Mouse (Mus musculus) midbrain, embryonic 14.5 days (tissue): ENCODE data around the gene Slc44a2. TPM values are rescaled to one million over a fixed set of nuclear protein-coding genes. Genes with fewer than 3 reads are reported as not detected.
A peak's percentile ranks its signal among the peaks of the same experiment; 100 is the strongest.

ENCODE experiments used
- ATAC-seq: fragments of 200-750 bp; cut with Nextera tagmentation; 2 replicates; pipeline ENCODE4 v1.8.0; 2017; ENCODE audit warnings: moderate number of reproducible peaks, moderate library complexity; ENCODE audit not compliant: low FRiP score, low TSS enrichment
- DNase-seq: peaks from one replicate; pipeline ENCODE4 v3.0.0-alpha.2; 2015
- H3K27ac ChIP-seq: fragments of 300-500 bp; sonication (generic); replicated peaks from 2 replicates; pipeline ENCODE4 v1.5.1; 2014; ENCODE audit warnings: mild to moderate bottlenecking, low read depth, low read length, moderate library complexity
- H3K27me3 ChIP-seq: fragments of 300-500 bp; sonication (generic); 2 replicates; pipeline ENCODE4 v1.6.1; 2014; ENCODE audit warnings: low read length, control low read depth, mixed read lengths; ENCODE audit not compliant: control insufficient read depth, insufficient read depth
- H3K36me3 ChIP-seq: fragments of 300-500 bp; sonication (generic); 2 replicates; pipeline ENCODE4 v1.6.1; 2014; ENCODE audit warnings: low read length, control low read depth; ENCODE audit not compliant: control insufficient read depth, insufficient read depth
- H3K4me1 ChIP-seq: fragments of 300-500 bp; sonication (generic); 2 replicates; pipeline ENCODE4 v1.6.1; 2014; ENCODE audit warnings: mild to moderate bottlenecking, antibody characterized with exemption, low read length, control low read depth; ENCODE audit not compliant: control insufficient read depth, insufficient read depth
- H3K4me2 ChIP-seq: fragments of 300-500 bp; sonication (generic); 2 replicates; pipeline ENCODE4 v1.6.1; 2014; ENCODE audit warnings: mild to moderate bottlenecking, low read length, moderate library complexity
- H3K4me3 ChIP-seq: fragments of 300-500 bp; sonication (generic); replicated peaks from 2 replicates; pipeline ENCODE4 v1.5.1; 2014; ENCODE audit warnings: low read depth, low read length
- H3K9ac ChIP-seq: fragments of 300-500 bp; sonication (generic); replicated peaks from 2 replicates; pipeline ENCODE4 v1.6.1; 2014; ENCODE audit warnings: mild to moderate bottlenecking, low read length, moderate library complexity
- H3K9me3 ChIP-seq: fragments of 300-500 bp; sonication (generic); 2 replicates; pipeline ENCODE4 v1.6.1; 2016; ENCODE audit warnings: low read length, control low read depth, mixed read lengths; ENCODE audit not compliant: control insufficient read depth
- WGBS: fragments of 180-500 bp; shearing (Covaris S2); extraction: QIAGEN DNeasy Blood & Tissue Kit; methylation state at CpG from one replicate; pipeline ENCODE4 v1.1.7; 2014; 5-methylcytosine and 5-hydroxymethylcytosine counted together
- polyA plus RNA-seq: library from polyadenylated mRNA; unstranded; fragments of >200 nt; fragmentation: Nextera tagmentation; extraction: Ambion mirVana; gene quantifications from 2 replicates; pipeline ENCODE4 v1.2.1, GENCODE M21; 2014

Gene Slc44a2
- polyA plus RNA-seq, 1 experiment from 2014 or later = 67.4 TPM

GRCm38 (mm10) chr9:21367357-21368111, 47.0 kb downstream of the Slc44a2 start, which contains the start of gene Ilf3:
Gene Ilf3 (plus strand): TSS chr9:21367871.
- Histone ChIP-seq H3K9ac (peak within 1 kb of the TSS; percentile 86), H3K4me2 (peak within 1 kb of the TSS; percentile 63), H3K9me3 (no peaks in the 10 kb centered on the region), H3K27ac (peak within 1 kb of the TSS; percentile 93), H3K4me1 (peaks cover 9% of the 10 kb centered on the region; the same call in 1 of the 2 replicates), H3K4me3 (peak within 1 kb of the TSS; percentile 86), H3K27me3 (no peaks in the 10 kb centered on the region), H3K36me3 (no peaks in the 10 kb centered on the region)
- WGBS = under 1% methylated on average over 60 of the region's 66 CpGs
- ATAC-seq (peak; percentile 97), DNase-seq (peak; percentile 100)

- H3K27ac ChIP-seq = peak overlapping the region; percentile 93
- H3K36me3 ChIP-seq = no peaks in the 10 kb centered on the region
- peak overlapping the region; percentile 63 for H3K4me2 ChIP-seq
- peak overlapping the region; percentile 86 for H3K9ac ChIP-seq
- H3K4me1 ChIP-seq = peaks cover 9% of the 10 kb centered on the region; the same call in 1 of the 2 replicates
- H3K9me3 ChIP-seq = no peaks in the 10 kb centered on the region
- H3K4me3 ChIP-seq = peak overlapping the region; percentile 86
- DNase-seq = peak; percentile 88
- WGBS = under 1% methylated on average over 38 of the region's 38 CpGs
- peak; percentile 49 for ATAC-seq
- H3K27me3 ChIP-seq = no peaks in the 10 kb centered on the region
These were observed 47.7 kb downstream of the Slc44a2 start for GRCm38 (mm10) chr9:21368131-21368584.

GRCm38 (mm10) chr9:21369080-21369479, 48.6 kb downstream of the Slc44a2 start:
- Histone ChIP-seq H3K4me3 (peak overlapping the region; percentile 86), H3K9ac (peak overlapping the region; percentile 86; the same call in 1 of the 2 replicates), H3K36me3 (no peaks in the 10 kb centered on the region), H3K9me3 (no peaks in the 10 kb centered on the region), H3K27me3 (no peaks in the 10 kb centered on the region), H3K4me1 (peaks cover 9% of the 10 kb centered on the region; the same call in 1 of the 2 replicates), H3K4me2 (peak overlapping the region; percentile 63), H3K27ac (no peak overlapping the region)
- no peak for DNase-seq
- WGBS = 67% methylated on average over 11 of the region's 11 CpGs
- ATAC-seq = no peak

DNA sequence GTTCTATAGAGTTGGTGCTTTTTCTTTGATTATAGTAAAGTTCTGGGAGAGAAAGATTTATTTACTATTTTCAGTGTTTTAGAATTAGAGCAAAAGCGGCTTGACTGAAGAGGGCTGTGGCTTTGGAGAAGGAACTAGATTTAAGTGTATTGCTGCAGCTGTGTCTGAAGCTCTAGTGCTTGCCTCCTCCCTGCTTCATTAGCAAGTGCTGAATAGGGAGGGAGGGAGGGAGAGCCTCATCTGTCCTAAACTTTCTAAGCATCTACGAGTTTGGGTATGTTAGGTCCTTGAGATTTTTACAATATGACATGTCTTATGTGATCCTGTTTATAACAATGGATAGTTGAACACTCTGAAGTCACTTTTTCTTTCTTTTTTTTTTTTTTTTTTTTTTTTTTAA, 50.4 kb downstream of the Slc44a2 start:
- 83% methylated on average over 2 of the region's 2 CpGs for WGBS

GRCm38 (mm10) chr9:21372508-21372907, 52.0 kb downstream of the Slc44a2 start:
- Histone ChIP-seq H3K4me1 (peaks cover 13% of the 10 kb centered on the region; the same call in 1 of the 2 replicates), H3K36me3 (0 out of 2 replicates have a peak, but pooled peaks cover 3% of the 10 kb centered on the region), H3K4me3 (no peak overlapping the region), H3K27ac (no peak overlapping the region), H3K9ac (no peak overlapping the region), H3K27me3 (no peaks in the 10 kb centered on the region), H3K4me2 (no peak overlapping the region), H3K9me3 (no peaks in the 10 kb centered on the region)
- 84% methylated on average over 1 of the region's 1 CpGs for WGBS
- DNase-seq (no peak), ATAC-seq (no peak)

More for the DNA sequence above, 50.4 kb downstream of the Slc44a2 start:
- H3K4me2 ChIP-seq = peak overlapping the region; percentile 63
- no peaks in the 10 kb centered on the region for H3K27me3 ChIP-seq
- ATAC-seq = no peak
- no peak overlapping the region for H3K4me3 ChIP-seq
- H3K9ac ChIP-seq = no peak overlapping the region
- 0 out of 2 replicates have a peak, but pooled peaks cover 3% of the 10 kb centered on the region for H3K36me3 ChIP-seq
- H3K27ac ChIP-seq = no peak overlapping the region
- no peak for DNase-seq
- peaks cover 9% of the 10 kb centered on the region; the same call in 1 of the 2 replicates for H3K4me1 ChIP-seq
- H3K9me3 ChIP-seq = no peaks in the 10 kb centered on the region

DNA sequence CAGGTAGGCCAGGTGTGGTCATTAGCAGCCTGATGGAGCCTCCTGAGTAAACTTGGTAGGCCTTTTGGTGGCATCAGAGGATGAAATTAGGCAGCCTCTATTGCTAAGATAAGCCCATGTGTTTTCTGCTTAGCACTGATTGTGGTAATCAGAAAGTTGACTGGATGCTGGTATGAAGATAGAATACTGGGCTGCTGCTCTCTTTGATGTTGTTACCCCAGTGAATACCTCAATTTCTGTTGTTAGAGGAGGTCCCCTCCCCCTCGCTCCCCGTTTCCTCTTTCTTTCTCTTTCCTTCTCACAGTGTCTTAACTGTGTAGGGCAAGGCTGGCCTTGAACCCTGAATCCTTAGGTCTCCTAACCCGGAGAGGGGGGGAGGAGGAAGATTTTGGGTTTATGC, 58.7 kb downstream of the Slc44a2 start:
- no peak for DNase-seq
- no peak for ATAC-seq
- Histone ChIP-seq H3K27ac (no peak overlapping the region), H3K27me3 (no peaks in the 10 kb centered on the region), H3K4me2 (no peak overlapping the region), H3K4me3 (no peak overlapping the region), H3K9me3 (no peaks in the 10 kb centered on the region), H3K36me3 (peaks cover 13% of the 10 kb centered on the region; the same call in 1 of the 2 replicates), H3K4me1 (0 out of 2 replicates have a peak, but pooled peaks cover 10% of the 10 kb centered on the region), H3K9ac (no peak overlapping the region)
- WGBS = 92% methylated on average over 3 of the region's 3 CpGs

DNA sequence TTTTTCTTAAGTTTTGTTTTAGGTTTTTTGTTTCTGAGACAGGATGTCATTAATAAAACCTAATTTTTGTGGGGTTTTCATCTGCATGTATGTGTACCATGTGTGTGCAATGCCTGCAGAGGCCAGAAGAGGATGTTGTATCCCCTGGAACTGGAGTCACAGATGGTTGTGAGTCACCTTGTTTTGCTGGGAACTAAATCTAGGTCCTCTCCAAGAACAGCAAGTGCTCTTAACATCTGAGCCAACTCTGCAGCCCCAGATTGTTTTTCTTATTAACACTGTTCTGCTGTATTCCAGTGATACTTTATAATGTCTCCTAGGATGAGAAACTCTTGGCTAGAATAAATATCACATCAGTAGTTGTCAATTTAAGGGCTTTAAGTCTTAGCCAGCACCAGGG, 60.4 kb downstream of the Slc44a2 start:
- Histone ChIP-seq H3K9me3 (no peaks in the 10 kb centered on the region), H3K36me3 (peaks cover 11% of the 10 kb centered on the region; the same call in 1 of the 2 replicates), H3K9ac (no peak overlapping the region), H3K4me3 (no peak overlapping the region), H3K27ac (no peak overlapping the region), H3K27me3 (no peaks in the 10 kb centered on the region), H3K4me2 (no peak overlapping the region), H3K4me1 (0 out of 2 replicates have a peak, but pooled peaks cover 10% of the 10 kb centered on the region)
- no peak for ATAC-seq
- no peak for DNase-seq

- no peak for DNase-seq
- Histone ChIP-seq H3K27ac (no peak overlapping the region), H3K4me2 (no peak overlapping the region), H3K4me1 (0 out of 2 replicates have a peak, but pooled peaks cover 4% of the 10 kb centered on the region), H3K36me3 (peaks cover 19% of the 10 kb centered on the region), H3K9me3 (no peaks in the 10 kb centered on the region), H3K4me3 (no peak overlapping the region), H3K27me3 (no peaks in the 10 kb centered on the region), H3K9ac (no peak overlapping the region)
- ATAC-seq = no peak
These were observed 63.5 kb downstream of the Slc44a2 start for GRCm38 (mm10) chr9:21383966-21384365.
